Mouse (Mus musculus) limb, embryonic 11.5 days (tissue): ENCODE results near the gene Src. TPM values are rescaled to one million over a fixed set of nuclear protein-coding genes. Genes with fewer than 3 reads are reported as not detected.
"Not testable (repeated sequence)": the region's sequence is repeated elsewhere in the genome, so short reads cannot be mapped to it uniquely, and the experiment has no call there.

ENCODE experiments used
- ATAC-seq: fragments of 200-750 bp; cut with Nextera tagmentation; 2 replicates; pipeline ENCODE4 v1.8.0; 2017; ENCODE audit warnings: low read depth; ENCODE audit not compliant: insufficient number of reproducible peaks, low FRiP score, low TSS enrichment
- DNase-seq: peaks from one replicate; pipeline ENCODE4 v3.0.0-alpha.2; 2015; ENCODE audit warnings: low spot score
- H3K27ac ChIP-seq: fragments of 300-500 bp; sonication (generic); replicated peaks from 2 replicates; pipeline ENCODE4 v1.5.1; 2014; ENCODE audit warnings: low read depth, mild to moderate bottlenecking, low read length
- H3K27me3 ChIP-seq: fragments of 300-500 bp; sonication (generic); 2 replicates; pipeline ENCODE4 v1.6.1; 2014; ENCODE audit warnings: mild to moderate bottlenecking, low read length, mixed read lengths; ENCODE audit not compliant: control insufficient read depth, insufficient read depth
- H3K36me3 ChIP-seq: fragments of 300-500 bp; sonication (generic); 2 replicates; pipeline ENCODE4 v1.6.1; 2014; ENCODE audit warnings: mild to moderate bottlenecking, low read length, moderate library complexity, mixed read lengths; ENCODE audit not compliant: control insufficient read depth, insufficient read depth
- H3K4me1 ChIP-seq: fragments of 300-500 bp; sonication (generic); 2 replicates; pipeline ENCODE4 v1.6.1; 2014; ENCODE audit warnings: low read length, mixed read lengths; ENCODE audit not compliant: control insufficient read depth, insufficient read depth
- H3K4me2 ChIP-seq: fragments of 300-500 bp; sonication (generic); 2 replicates; pipeline ENCODE4 v1.6.1; 2014; ENCODE audit warnings: low read depth, mild to moderate bottlenecking, moderate library complexity; ENCODE audit not compliant: severe bottlenecking
- H3K4me3 ChIP-seq: fragments of 300-500 bp; sonication (generic); 2 replicates; pipeline ENCODE4 v1.5.1; 2014; ENCODE audit warnings: low read depth, low read length
- H3K9ac ChIP-seq: fragments of 300-500 bp; sonication (generic); 2 replicates; pipeline ENCODE4 v1.6.1; 2014; ENCODE audit warnings: mild to moderate bottlenecking, low read length
- H3K9me3 ChIP-seq: fragments of 300-500 bp; sonication (generic); 2 replicates; pipeline ENCODE4 v1.6.1; 2016; ENCODE audit warnings: low read length; ENCODE audit not compliant: control insufficient read depth
- WGBS: fragments of 180-500 bp; shearing (Covaris S2); extraction: QIAGEN DNeasy Blood & Tissue Kit; methylation state at CpG from one replicate; pipeline ENCODE4 v1.1.7; 2014; 5-methylcytosine and 5-hydroxymethylcytosine counted together
- polyA plus RNA-seq: library from polyadenylated mRNA; unstranded; fragments of >200 nt; fragmentation: Nextera tagmentation; extraction: Ambion mirVana; gene quantifications from 2 replicates; pipeline ENCODE4 v1.2.1, GENCODE M21; 2014

Gene Src
- polyA plus RNA-seq, result 13.2 and 18.5 TPM in 2 replicates

DNA sequence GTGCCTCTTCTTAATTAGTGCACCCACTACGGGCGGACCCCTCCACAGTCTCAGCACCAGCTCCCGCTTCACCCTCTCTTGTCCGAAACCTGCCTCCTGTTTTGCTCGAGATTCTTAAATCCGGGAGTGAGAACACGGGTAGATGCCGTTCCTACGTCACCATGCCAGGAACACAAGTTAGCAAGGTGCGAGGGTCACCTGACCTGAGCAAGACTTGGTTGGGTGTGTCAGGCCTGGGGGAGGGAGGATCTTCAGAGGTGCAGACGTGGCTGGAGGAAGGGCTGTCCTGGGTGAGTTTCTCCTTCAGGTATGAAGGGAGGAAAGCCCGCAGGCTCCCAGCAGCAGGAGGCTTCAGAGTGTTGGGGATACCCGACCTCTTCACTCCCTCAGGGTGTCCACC lies at the start of gene Src:
Src (plus strand) TSS at position 239 of the 400 bp plus-strand sequence.
- no peak for ATAC-seq
- no peak within 1 kb of the TSS for H3K4me2 ChIP-seq

DNA sequence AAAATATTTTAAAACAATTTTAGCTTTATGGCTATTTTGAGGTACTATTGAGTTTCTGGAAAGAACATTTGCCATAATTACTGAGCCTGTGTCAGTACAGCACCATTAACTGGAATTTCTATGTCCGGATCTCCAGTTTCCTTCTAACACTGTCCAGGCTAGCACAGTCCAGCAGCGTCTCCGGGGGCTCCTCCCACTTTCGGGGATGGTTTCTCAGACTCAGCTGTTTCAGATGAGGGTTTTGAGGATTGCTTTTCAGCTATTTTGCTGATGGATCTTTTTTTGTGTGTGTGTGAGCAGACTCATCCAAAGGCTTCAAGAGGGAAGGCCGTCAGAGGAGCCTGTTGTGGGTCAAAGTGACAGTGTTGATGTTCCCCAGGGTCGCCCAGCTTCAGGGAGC lies 46.5 kb upstream of the Src start:
- H3K27me3 ChIP-seq, result no peaks in the 10 kb centered on the region
- H3K9ac ChIP-seq, result no peak overlapping the region
- H3K27ac ChIP-seq, result no peak overlapping the region
- ATAC-seq, result no peak
- H3K4me1 ChIP-seq, result peaks cover 11% of the 10 kb centered on the region
- H3K4me3 ChIP-seq, result no peak overlapping the region
- no peak overlapping the region for H3K4me2 ChIP-seq
- 75% methylated on average over 6 of the region's 6 CpGs for WGBS
- H3K9me3 ChIP-seq, result no peaks in the 10 kb centered on the region
- H3K36me3 ChIP-seq, result peaks cover 2% of the 10 kb centered on the region; the same call in 1 of the 2 replicates
- DNase-seq, result no peak

More for the DNA sequence above, at the start of gene Src:
- Histone ChIP-seq H3K9ac (no peak within 1 kb of the TSS), H3K4me3 (no peak within 1 kb of the TSS), H3K27me3 (no peaks in the 10 kb centered on the region), H3K36me3 (no peaks in the 10 kb centered on the region), H3K4me1 (peaks cover 17% of the 10 kb centered on the region), H3K9me3 (no peaks in the 10 kb centered on the region), H3K27ac (no peak within 1 kb of the TSS)
- peak; percentile 40 for DNase-seq
- WGBS, result 21% methylated on average over 13 of the region's 13 CpGs

DNA sequence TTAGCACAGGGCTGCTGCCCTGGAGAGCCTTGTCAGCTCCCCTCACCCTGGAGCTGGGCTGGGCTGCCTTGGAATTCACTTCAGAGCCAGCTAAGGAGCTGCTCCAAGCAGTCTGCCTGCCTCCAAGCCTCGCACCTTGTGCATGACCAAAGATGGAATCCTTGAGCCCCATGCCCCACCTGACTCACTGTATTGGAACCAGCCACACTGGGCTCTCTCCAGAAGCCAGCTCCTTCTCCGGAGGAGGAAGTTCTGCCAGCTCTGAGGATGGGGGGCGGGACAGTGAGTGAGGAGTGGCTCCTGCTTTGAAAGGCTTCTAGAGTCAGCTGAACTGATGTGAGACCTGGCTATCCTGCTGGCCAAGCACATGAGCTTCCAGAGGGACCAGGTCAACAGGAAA lies 44.6 kb upstream of the Src start:
- Histone ChIP-seq H3K4me2 (no peak overlapping the region), H3K9ac (no peak overlapping the region), H3K27me3 (no peaks in the 10 kb centered on the region), H3K4me1 (peaks cover 7% of the 10 kb centered on the region; the same call in 1 of the 2 replicates), H3K9me3 (no peaks in the 10 kb centered on the region), H3K36me3 (peaks cover 2% of the 10 kb centered on the region; the same call in 1 of the 2 replicates), H3K27ac (no peak overlapping the region), H3K4me3 (no peak overlapping the region)
- 82% methylated on average over 3 of the region's 3 CpGs for WGBS
- ATAC-seq (no peak), DNase-seq (no peak)

DNA sequence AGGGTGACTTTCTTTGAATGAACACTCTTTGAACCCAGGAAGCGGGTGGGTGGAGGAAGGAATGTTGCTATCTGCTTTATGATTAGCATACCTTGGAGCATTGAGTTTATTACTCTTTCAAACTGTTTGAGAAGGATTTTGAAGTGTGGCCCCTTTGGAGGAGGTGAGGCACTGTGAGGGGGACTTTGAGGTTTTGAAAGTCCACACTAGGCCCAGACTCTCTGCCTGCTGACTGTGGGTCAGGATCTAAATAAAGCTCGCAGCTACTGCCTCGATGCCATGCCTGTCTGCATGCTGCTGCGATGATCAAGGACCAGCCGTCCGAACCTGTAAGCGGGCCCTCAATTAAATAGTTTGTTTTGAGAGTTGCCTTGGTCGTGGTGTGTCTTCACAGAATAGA lies 43.2 kb upstream of the Src start:
- Histone ChIP-seq H3K27me3 (no peaks in the 10 kb centered on the region), H3K27ac (no peak overlapping the region), H3K9ac (no peak overlapping the region), H3K9me3 (no peaks in the 10 kb centered on the region), H3K4me2 (no peak overlapping the region), H3K36me3 (peaks cover 2% of the 10 kb centered on the region; the same call in 1 of the 2 replicates), H3K4me3 (no peak overlapping the region), H3K4me1 (peaks cover 7% of the 10 kb centered on the region; the same call in 1 of the 2 replicates)
- 59% methylated on average over 8 of the region's 8 CpGs for WGBS
- DNase-seq (no peak), ATAC-seq (no peak)

DNA sequence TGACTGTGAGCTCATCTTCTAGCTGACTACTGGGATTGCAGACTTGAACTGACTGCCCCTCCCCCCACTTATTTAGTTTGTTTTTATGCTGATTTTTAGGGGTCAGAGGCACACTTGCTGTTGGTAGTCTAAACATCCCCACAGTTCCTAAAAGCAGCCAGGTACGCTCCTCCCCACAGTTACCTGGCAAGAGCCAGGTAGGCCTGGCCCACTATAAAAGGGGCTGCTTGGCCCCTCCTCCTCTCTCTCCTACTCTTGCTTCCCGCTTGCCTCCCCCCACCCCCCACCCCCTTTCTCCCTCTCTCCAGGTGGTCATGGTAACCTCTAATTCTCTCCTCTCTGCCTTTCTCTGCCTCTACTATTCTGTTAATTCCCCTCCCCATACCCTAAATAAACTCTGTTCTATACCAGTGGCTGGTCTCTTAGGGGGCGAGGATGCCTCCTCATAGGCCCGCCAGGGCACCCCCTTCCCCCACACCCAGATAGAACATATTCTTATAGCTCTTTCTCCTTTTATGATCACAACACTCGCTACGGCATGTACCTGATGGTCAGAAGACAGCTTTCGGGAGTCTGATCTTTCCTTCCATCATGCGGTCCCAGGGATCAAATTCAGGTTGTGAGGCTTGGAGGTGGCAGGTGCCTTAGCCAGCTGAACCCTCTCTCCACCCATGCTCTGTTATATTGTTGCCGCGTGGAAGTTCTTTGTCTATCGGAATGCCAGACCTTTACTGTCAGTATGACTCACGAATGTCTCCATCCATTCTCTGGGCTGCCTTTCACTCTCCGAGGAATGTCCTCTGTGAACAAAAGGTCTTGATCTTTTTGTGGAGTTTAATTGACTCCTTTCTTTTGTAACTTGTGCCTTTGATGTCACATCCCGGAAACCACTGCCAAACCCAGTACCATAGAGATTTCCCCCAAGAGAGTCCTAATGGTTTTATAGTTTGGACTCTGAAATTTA lies 42.2 kb upstream of the Src start:
- DNase-seq (no peak), ATAC-seq (no peak)
- Histone ChIP-seq H3K9ac (0 out of 2 replicates have a peak overlapping the region, but pooled peaks have one; percentile 12), H3K4me2 (no peak overlapping the region), H3K27ac (no peak overlapping the region), H3K9me3 (no peaks in the 10 kb centered on the region), H3K4me3 (no peak overlapping the region), H3K27me3 (no peaks in the 10 kb centered on the region), H3K4me1 (peaks cover 7% of the 10 kb centered on the region; the same call in 1 of the 2 replicates), H3K36me3 (peaks cover 2% of the 10 kb centered on the region; the same call in 1 of the 2 replicates)
- WGBS, result 37% methylated on average over 14 of the region's 14 CpGs

DNA sequence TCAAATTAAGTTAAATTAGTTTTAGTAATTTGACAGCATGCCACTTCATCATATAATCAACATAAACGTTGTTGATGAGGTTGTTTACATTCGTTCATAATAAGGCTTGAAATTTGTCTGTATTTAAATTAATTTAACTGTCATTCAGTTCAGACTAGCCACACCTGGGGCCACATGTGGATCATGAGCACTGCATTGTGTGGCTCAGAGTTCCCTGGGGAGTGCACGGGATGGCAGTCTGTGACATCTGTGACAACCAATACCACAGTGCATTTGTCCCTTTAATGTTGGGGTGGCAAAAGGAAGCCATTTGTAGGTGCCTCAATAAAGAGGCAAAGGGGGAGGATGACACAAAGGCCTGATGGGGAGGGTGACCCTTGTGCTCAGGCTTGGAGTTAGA lies 41.2 kb upstream of the Src start:
- ATAC-seq (no peak), DNase-seq (no peak)
- Histone ChIP-seq H3K9me3 (no peaks in the 10 kb centered on the region), H3K9ac (no peak overlapping the region), H3K4me1 (peaks cover 7% of the 10 kb centered on the region; the same call in 1 of the 2 replicates), H3K27me3 (no peaks in the 10 kb centered on the region), H3K36me3 (peaks cover 2% of the 10 kb centered on the region; the same call in 1 of the 2 replicates), H3K27ac (no peak overlapping the region), H3K4me3 (no peak overlapping the region), H3K4me2 (no peak overlapping the region)
- WGBS, result 50% methylated on average over 3 of the region's 3 CpGs

DNA sequence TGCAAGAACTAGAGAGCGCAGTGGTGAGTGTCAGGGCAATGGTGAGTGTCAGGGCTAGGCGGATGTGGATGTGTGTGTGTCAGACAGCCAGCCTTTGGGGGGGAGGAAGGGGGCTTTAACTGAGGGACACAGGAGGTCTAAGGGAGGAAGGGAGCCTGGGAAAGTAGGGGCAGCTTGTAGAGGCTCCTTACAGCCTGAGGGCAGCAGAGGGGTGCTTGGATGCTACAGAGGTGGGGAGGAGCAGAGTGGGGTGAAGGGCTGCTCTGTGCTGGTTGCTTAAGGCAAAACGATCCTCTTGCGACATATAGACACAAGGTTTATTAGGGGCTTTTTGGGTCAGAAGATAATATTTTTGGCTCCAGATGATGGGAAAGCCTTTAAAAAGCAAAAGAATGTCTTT lies 33.4 kb upstream of the Src start:
- no peak overlapping the region for H3K27ac ChIP-seq
- no peak overlapping the region for H3K4me3 ChIP-seq
- no peak for DNase-seq
- no peak overlapping the region for H3K9ac ChIP-seq
- no peak overlapping the region for H3K4me2 ChIP-seq
- H3K9me3 ChIP-seq, result no peaks in the 10 kb centered on the region
- no peak for ATAC-seq
- 86% methylated on average over 4 of the region's 4 CpGs for WGBS
- peaks cover 3% of the 10 kb centered on the region; the same call in 1 of the 2 replicates for H3K36me3 ChIP-seq
- H3K4me1 ChIP-seq, result no peaks in the 10 kb centered on the region
- no peaks in the 10 kb centered on the region for H3K27me3 ChIP-seq

DNA sequence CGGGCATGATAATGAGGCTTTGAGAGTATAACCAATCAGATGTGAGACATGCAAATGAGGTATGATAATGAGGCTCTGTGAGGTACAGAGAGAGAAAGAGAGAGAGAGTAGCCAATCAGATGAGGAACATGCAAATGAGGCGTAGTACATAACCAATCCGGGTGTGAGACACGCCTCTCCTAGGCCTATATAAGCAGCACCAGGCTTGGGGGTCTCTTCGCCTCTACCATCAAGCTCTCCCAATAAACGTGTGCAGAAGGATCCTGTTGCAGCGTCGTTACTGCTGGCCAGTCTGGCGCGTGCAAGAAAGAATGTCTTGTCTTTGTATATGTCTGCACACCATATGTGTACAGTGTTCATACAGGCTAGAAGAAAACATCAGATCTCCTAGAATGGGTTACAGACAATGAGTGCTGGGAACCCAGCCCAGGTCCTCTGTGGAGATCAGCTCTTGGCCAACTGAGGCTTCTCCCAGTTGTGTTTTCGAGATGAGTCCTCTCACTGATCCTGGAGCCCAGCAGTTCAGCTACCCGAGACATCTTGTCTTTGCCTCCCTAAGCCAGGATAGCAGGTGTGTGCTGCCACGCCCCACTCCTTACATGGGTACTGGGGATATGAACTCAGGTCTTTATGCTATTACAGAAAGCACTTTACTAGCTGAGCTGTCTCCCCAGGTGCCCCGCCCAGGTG lies 29.2 kb upstream of the Src start:
- not testable (repeated sequence) for H3K36me3 ChIP-seq, H3K9ac ChIP-seq, H3K4me2 ChIP-seq, DNase-seq, ATAC-seq, H3K9me3 ChIP-seq, H3K4me3 ChIP-seq, H3K27me3 ChIP-seq, H3K4me1 ChIP-seq, H3K27ac ChIP-seq
- 92% methylated on average over 14 of the region's 14 CpGs for WGBS
